ENCODE assay signal across 8 mouse cellular contexts in the genomic region with DNA sequence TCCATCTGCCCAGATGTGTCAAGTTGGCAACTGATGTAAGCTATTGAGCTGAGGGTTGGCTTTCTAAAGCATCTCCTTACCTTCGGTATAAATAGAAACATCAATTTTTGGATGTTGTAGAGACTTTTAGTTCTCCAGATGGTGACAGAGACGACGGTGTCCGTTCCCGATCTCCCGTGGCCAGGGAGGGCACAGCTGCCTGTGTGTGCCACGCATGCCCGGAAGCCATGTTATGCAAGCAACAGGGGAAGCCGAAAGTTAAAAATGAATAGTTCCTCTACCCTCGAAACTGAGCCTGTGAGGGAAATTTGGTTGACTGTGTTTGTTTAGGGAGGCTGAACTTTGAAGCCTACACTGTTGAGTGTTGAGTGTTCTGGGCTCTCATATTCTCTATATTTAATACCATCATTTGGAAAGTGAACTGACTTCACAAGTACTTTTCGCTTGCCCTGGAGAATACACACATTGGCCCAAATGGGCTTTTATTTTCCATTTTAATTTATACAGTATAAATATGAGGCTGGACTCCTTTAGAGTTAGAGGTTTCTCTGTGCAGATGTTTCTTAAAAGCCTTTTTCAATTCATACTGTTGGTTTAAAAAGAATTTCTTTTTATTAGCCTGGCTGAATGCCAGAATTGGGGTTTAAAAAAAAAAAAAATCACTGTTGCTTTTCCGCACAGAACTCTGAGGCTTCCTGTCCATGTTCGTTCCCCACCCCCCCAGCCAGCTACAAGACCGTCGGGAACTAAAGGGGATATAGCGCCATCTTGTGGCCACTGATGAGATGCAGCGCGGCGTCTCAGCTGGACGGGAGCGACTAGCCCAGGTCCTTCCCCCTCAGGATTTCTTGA. TPM values are rescaled to one million over a fixed set of nuclear protein-coding genes. Genes with fewer than 3 reads are reported as not detected.
DNase-seq lines count a peak whose midpoint lies in the region; ATAC-seq lines count a peak whose summit lies in the region.

No protein-coding gene starts in this region.

- peak overlapping the region; percentile 51; the same call in 1 of the 2 replicates for H3K4me2 ChIP-seq in heart, embryonic 12.5 days
- peak overlapping the region; percentile 30; the same call in 1 of the 2 replicates for H3K4me2 ChIP-seq in liver, embryonic 12.5 days
- peak overlapping the region; percentile 45 for H3K4me2 ChIP-seq in stomach, embryonic 15.5 days

- 45% methylated on average over 21 of the region's 21 CpGs for WGBS in heart, embryonic 12.5 days
- WGBS in liver, embryonic 12.5 days (ENCODE audit: insufficient replicate concordance) = 35% methylated on average over 21 of the region's 21 CpGs
- 38% methylated on average over 21 of the region's 21 CpGs for WGBS in stomach, embryonic 15.5 days

- no peaks in the 10 kb centered on the region for H3K4me1 ChIP-seq in erythroblast, embryonic 14.5 days (ENCODE audit: control insufficient read depth)
- H3K4me1 ChIP-seq in heart, embryonic 12.5 days (replicated peaks) = no peaks in the 10 kb centered on the region
- H3K4me1 ChIP-seq in liver, embryonic 12.5 days = no peaks in the 10 kb centered on the region
- H3K4me1 ChIP-seq in stomach, embryonic 15.5 days = 0 out of 2 replicates have a peak, but pooled peaks cover 3% of the 10 kb centered on the region

- H3K27ac ChIP-seq in heart, embryonic 12.5 days (ENCODE audit: poor library complexity, severe bottlenecking) = no peak overlapping the region
- no peak overlapping the region for H3K27ac ChIP-seq in liver, embryonic 12.5 days
- peak overlapping the region; percentile 64 for H3K27ac ChIP-seq in stomach, embryonic 15.5 days

- peak; percentile 74 for DNase-seq in CD4-positive helper T cell, adult 2 months (ENCODE audit: low read depth, low spot score)
- peak; percentile 71 for DNase-seq in brain, embryonic 18.5 days (ENCODE audit: low read depth, low spot score)
- DNase-seq in kidney, postnatal 10 days = peak; percentile 96
- DNase-seq in neural tube, embryonic 10.5 days (ENCODE audit: extremely low spot score, low spot score) = peak; percentile 77

- no peak overlapping the region for H3K9ac ChIP-seq in heart, embryonic 12.5 days
- H3K9ac ChIP-seq in liver, embryonic 12.5 days = no peak overlapping the region
- H3K9ac ChIP-seq in stomach, embryonic 15.5 days = no peak overlapping the region

- peak overlapping the region; percentile 30 for H3K4me3 ChIP-seq in erythroblast, embryonic 14.5 days (replicated peaks)
- H3K4me3 ChIP-seq in heart, embryonic 12.5 days = no peak overlapping the region
- 0 out of 2 replicates have a peak overlapping the region, but pooled peaks have one; percentile 17 for H3K4me3 ChIP-seq in liver, embryonic 12.5 days
- peak overlapping the region; percentile 23 for H3K4me3 ChIP-seq in stomach, embryonic 15.5 days (replicated peaks)

- H3K27me3 ChIP-seq in erythroblast, embryonic 14.5 days (ENCODE audit: control insufficient read depth) = no peaks in the 10 kb centered on the region
- H3K27me3 ChIP-seq in heart, embryonic 12.5 days (replicated peaks) = no peaks in the 10 kb centered on the region
- H3K27me3 ChIP-seq in liver, embryonic 12.5 days (replicated peaks) = no peaks in the 10 kb centered on the region
- H3K27me3 ChIP-seq in stomach, embryonic 15.5 days (replicated peaks) = no peaks in the 10 kb centered on the region

- H3K9me3 ChIP-seq in erythroblast, embryonic 14.5 days (ENCODE audit: control insufficient read depth, low read length) = peaks cover 2% of the 10 kb centered on the region; the same call in 1 of the 2 replicates
- H3K9me3 ChIP-seq in heart, embryonic 12.5 days (replicated peaks) = peaks cover 4% of the 10 kb centered on the region; the same call in 1 of the 2 replicates
- no peaks in the 10 kb centered on the region for H3K9me3 ChIP-seq in liver, embryonic 12.5 days (replicated peaks)
- no peaks in the 10 kb centered on the region for H3K9me3 ChIP-seq in stomach, embryonic 15.5 days

- peak; percentile 71; the same call in 1 of the 2 replicates for ATAC-seq in heart, embryonic 12.5 days (ENCODE audit: insufficient number of reproducible peaks, low FRiP score)
- no peak; the same call in 1 of the 2 replicates for ATAC-seq in liver, embryonic 12.5 days
- ATAC-seq in stomach, embryonic 15.5 days (ENCODE audit: insufficient read depth, low FRiP score, low read depth) = peak; percentile 89

- no peaks in the 10 kb centered on the region for H3K36me3 ChIP-seq in erythroblast, embryonic 14.5 days (ENCODE audit: control insufficient read depth)
- H3K36me3 ChIP-seq in heart, embryonic 12.5 days = no peaks in the 10 kb centered on the region
- no peaks in the 10 kb centered on the region for H3K36me3 ChIP-seq in liver, embryonic 12.5 days
- H3K36me3 ChIP-seq in stomach, embryonic 15.5 days = no peaks in the 10 kb centered on the region

RNA-seq across cellular contexts. Expression of gene Cdk1, which starts 31.8 kb away (rescaled TPM):
- 5.0 and 7.7 TPM in 2 replicates for polyA plus RNA-seq in erythroblast, embryonic 14.5 days (2012)
- polyA plus RNA-seq in heart, embryonic 12.5 days (2016; fragmentation: Nextera tagmentation; extraction: Ambion mirVana) = 337 and 339 TPM in 2 replicates
- polyA plus RNA-seq in liver, embryonic 12.5 days (2016; fragmentation: Nextera tagmentation; extraction: Ambion mirVana) = 319 and 336 TPM in 2 replicates
- 411 and 449 TPM in 2 replicates for polyA plus RNA-seq in stomach, embryonic 15.5 days (2015; fragmentation: Nextera tagmentation; extraction: Ambion mirVana)

Comparison
In these comparisons a context has a peak if more than half of its experiments do, and no peak if none do; other contexts are left out.
1. RNA of gene Cdk1, which starts 31.8 kb away (polyA plus RNA-seq): 411 to 449 TPM in stomach, embryonic 15.5 days, 337 to 339 TPM in heart, embryonic 12.5 days and 319 to 336 TPM in liver, embryonic 12.5 days; 5.0 to 7.7 TPM in erythroblast, embryonic 14.5 days; every median in the first group is over 10 times any median in the second.
2. Peak in every context shown above with its lines, with median percentiles within 50 percentile points of each other: DNase-seq and H3K4me2 ChIP-seq.